Mouse (Mus musculus): Measurements from ENCODE around the gene Mllt10. TPM values are rescaled to one million over a fixed set of nuclear protein-coding genes. Genes with fewer than 3 reads are reported as not detected.

The Mllt10 gene
- total and polyA plus RNA-seq, 2 experiments from 2014 or later, result 27.4 to 31.3 TPM

- TF ChIP-seq CTCF (IDR thresholded peaks at IDR 0.05; ENCODE audit: low read depth), result no peak
- DNase-seq, result no peak
Measured at GRCm38 (mm10) chr2:18058146-18058708, 3.2 kb downstream of the Mllt10 start.

GRCm38 (mm10) chr2:18059063-18059462 is 4.0 kb downstream of the Mllt10 start:
- H3K36me3 ChIP-seq (ENCODE audit: insufficient read depth), result no peaks in the 10 kb centered on the region
- no peaks in the 10 kb centered on the region for H3K9me3 ChIP-seq (ENCODE audit: low read length)
- H3K4me2 ChIP-seq (ENCODE audit: low read depth), result no peak overlapping the region
- no peak overlapping the region for H3K4me3 ChIP-seq (ENCODE audit: low read depth, low read length)
- no peaks in the 10 kb centered on the region for H3K27me3 ChIP-seq (ENCODE audit: insufficient read depth, low read length)
- H3K4me1 ChIP-seq (ENCODE audit: insufficient read depth), result no peaks in the 10 kb centered on the region
- DNase-seq (peak; percentile 26), ATAC-seq (no peak)
- 51% methylated on average over 2 of the region's 2 CpGs for WGBS
- no peak overlapping the region for H3K27ac ChIP-seq (ENCODE audit: low read depth, low read length)
- no peak overlapping the region for H3K9ac ChIP-seq
- TF ChIP-seq CTCF (IDR thresholded peaks at IDR 0.05; ENCODE audit: low read depth), result no peak

More at GRCm38 (mm10) chr2:18058146-18058708, 3.2 kb downstream of the Mllt10 start:
- Histone ChIP-seq H3K36me3 (ENCODE audit: insufficient read depth) (no peaks in the 10 kb centered on the region), H3K27me3 (ENCODE audit: insufficient read depth, low read length) (no peaks in the 10 kb centered on the region), H3K4me2 (ENCODE audit: low read depth) (peak overlapping the region; percentile 79), H3K4me3 (ENCODE audit: low read depth, low read length) (peak overlapping the region; percentile 69), H3K9ac (peak overlapping the region; percentile 82), H3K4me1 (ENCODE audit: insufficient read depth) (no peaks in the 10 kb centered on the region), H3K9me3 (ENCODE audit: low read length) (no peaks in the 10 kb centered on the region), H3K27ac (ENCODE audit: low read depth, low read length) (peak overlapping the region; percentile 94)
- 18% methylated on average over 9 of the region's 9 CpGs for WGBS
- ATAC-seq, result no peak

GRCm38 (mm10) chr2:18059891-18060290 is 4.9 kb downstream of the Mllt10 start:
- 98% methylated on average over 1 of the region's 1 CpGs for WGBS
- H3K36me3 ChIP-seq (ENCODE audit: insufficient read depth), result no peaks in the 10 kb centered on the region
- no peaks in the 10 kb centered on the region for H3K9me3 ChIP-seq (ENCODE audit: low read length)
- H3K27ac ChIP-seq (ENCODE audit: low read depth, low read length), result no peak overlapping the region
- no peaks in the 10 kb centered on the region for H3K27me3 ChIP-seq (ENCODE audit: insufficient read depth, low read length)
- H3K4me1 ChIP-seq (ENCODE audit: insufficient read depth), result no peaks in the 10 kb centered on the region
- no peak overlapping the region for H3K4me3 ChIP-seq (ENCODE audit: low read depth, low read length)
- H3K4me2 ChIP-seq (ENCODE audit: low read depth), result no peak overlapping the region
- TF ChIP-seq CTCF (IDR thresholded peaks at IDR 0.05; ENCODE audit: low read depth), result no peak
- H3K9ac ChIP-seq, result no peak overlapping the region
- ATAC-seq, result no peak
- DNase-seq, result peak; percentile 25

GRCm38 (mm10) chr2:18060396-18060795 is 5.4 kb downstream of the Mllt10 start:
- H3K9me3 ChIP-seq (ENCODE audit: low read length), result no peaks in the 10 kb centered on the region
- no peaks in the 10 kb centered on the region for H3K4me1 ChIP-seq (ENCODE audit: insufficient read depth)
- no peak overlapping the region for H3K27ac ChIP-seq (ENCODE audit: low read depth, low read length)
- TF ChIP-seq CTCF (IDR thresholded peaks at IDR 0.05; ENCODE audit: low read depth), result no peak
- DNase-seq (no peak), ATAC-seq (no peak)
- WGBS, result 88% methylated on average over 1 of the region's 1 CpGs
- H3K27me3 ChIP-seq (ENCODE audit: insufficient read depth, low read length), result no peaks in the 10 kb centered on the region
- H3K4me3 ChIP-seq (ENCODE audit: low read depth, low read length), result no peak overlapping the region
- H3K9ac ChIP-seq, result no peak overlapping the region
- no peaks in the 10 kb centered on the region for H3K36me3 ChIP-seq (ENCODE audit: insufficient read depth)
- H3K4me2 ChIP-seq (ENCODE audit: low read depth), result no peak overlapping the region

GRCm38 (mm10) chr2:18063763-18064251 is 8.8 kb downstream of the Mllt10 start:
- ATAC-seq (peak; percentile 65), DNase-seq (peak; percentile 86)
- TF ChIP-seq CTCF (IDR thresholded peaks at IDR 0.05; ENCODE audit: low read depth), result peak; percentile 45
- Histone ChIP-seq H3K27ac (ENCODE audit: low read depth, low read length) (peak overlapping the region; percentile 99), H3K9ac (peak overlapping the region; percentile 96), H3K4me2 (ENCODE audit: low read depth) (peak overlapping the region; percentile 86), H3K9me3 (ENCODE audit: low read length) (no peaks in the 10 kb centered on the region), H3K4me1 (ENCODE audit: insufficient read depth) (no peaks in the 10 kb centered on the region), H3K27me3 (ENCODE audit: insufficient read depth, low read length) (no peaks in the 10 kb centered on the region), H3K4me3 (ENCODE audit: low read depth, low read length) (peak overlapping the region; percentile 91), H3K36me3 (ENCODE audit: insufficient read depth) (0 out of 2 replicates have a peak, but pooled peaks cover 5% of the 10 kb centered on the region)
- WGBS, result 2% methylated on average over 18 of the region's 18 CpGs

- peak overlapping the region; percentile 86 for H3K4me2 ChIP-seq (ENCODE audit: low read depth)
- H3K36me3 ChIP-seq (ENCODE audit: insufficient read depth), result 0 out of 2 replicates have a peak, but pooled peaks cover 5% of the 10 kb centered on the region
- no peaks in the 10 kb centered on the region for H3K9me3 ChIP-seq (ENCODE audit: low read length)
- H3K4me1 ChIP-seq (ENCODE audit: insufficient read depth), result no peaks in the 10 kb centered on the region
- peak overlapping the region; percentile 99 for H3K27ac ChIP-seq (ENCODE audit: low read depth, low read length)
- peak; percentile 97 for ATAC-seq
- peak; percentile 97 for DNase-seq
- H3K27me3 ChIP-seq (ENCODE audit: insufficient read depth, low read length), result no peaks in the 10 kb centered on the region
- WGBS, result 2% methylated on average over 36 of the region's 58 CpGs
- TF ChIP-seq CTCF (IDR thresholded peaks at IDR 0.05; ENCODE audit: low read depth), result no peak
- H3K9ac ChIP-seq, result peak overlapping the region; percentile 96
- peak overlapping the region; percentile 91 for H3K4me3 ChIP-seq (ENCODE audit: low read depth, low read length)
Measured at GRCm38 (mm10) chr2:18064356-18064858, 9.4 kb downstream of the Mllt10 start.

- Histone ChIP-seq H3K4me2 (ENCODE audit: low read depth) (peak overlapping the region; percentile 86), H3K4me3 (ENCODE audit: low read depth, low read length) (peak overlapping the region; percentile 91), H3K4me1 (ENCODE audit: insufficient read depth) (no peaks in the 10 kb centered on the region), H3K9ac (peak overlapping the region; percentile 96), H3K27ac (ENCODE audit: low read depth, low read length) (peak overlapping the region; percentile 99), H3K9me3 (ENCODE audit: low read length) (no peaks in the 10 kb centered on the region), H3K36me3 (ENCODE audit: insufficient read depth) (0 out of 2 replicates have a peak, but pooled peaks cover 5% of the 10 kb centered on the region), H3K27me3 (ENCODE audit: insufficient read depth, low read length) (no peaks in the 10 kb centered on the region)
- peak; percentile 38 for ATAC-seq
- DNase-seq, result peak; percentile 78
- WGBS, result under 1% methylated on average over 45 of the region's 85 CpGs
- TF ChIP-seq CTCF (IDR thresholded peaks at IDR 0.05; ENCODE audit: low read depth), result no peak
Measured at GRCm38 (mm10) chr2:18064941-18065707, 10.1 kb downstream of the Mllt10 start.
